Comparison of ENCODE assay signal across 10 mouse cellular contexts in the genomic region with DNA sequence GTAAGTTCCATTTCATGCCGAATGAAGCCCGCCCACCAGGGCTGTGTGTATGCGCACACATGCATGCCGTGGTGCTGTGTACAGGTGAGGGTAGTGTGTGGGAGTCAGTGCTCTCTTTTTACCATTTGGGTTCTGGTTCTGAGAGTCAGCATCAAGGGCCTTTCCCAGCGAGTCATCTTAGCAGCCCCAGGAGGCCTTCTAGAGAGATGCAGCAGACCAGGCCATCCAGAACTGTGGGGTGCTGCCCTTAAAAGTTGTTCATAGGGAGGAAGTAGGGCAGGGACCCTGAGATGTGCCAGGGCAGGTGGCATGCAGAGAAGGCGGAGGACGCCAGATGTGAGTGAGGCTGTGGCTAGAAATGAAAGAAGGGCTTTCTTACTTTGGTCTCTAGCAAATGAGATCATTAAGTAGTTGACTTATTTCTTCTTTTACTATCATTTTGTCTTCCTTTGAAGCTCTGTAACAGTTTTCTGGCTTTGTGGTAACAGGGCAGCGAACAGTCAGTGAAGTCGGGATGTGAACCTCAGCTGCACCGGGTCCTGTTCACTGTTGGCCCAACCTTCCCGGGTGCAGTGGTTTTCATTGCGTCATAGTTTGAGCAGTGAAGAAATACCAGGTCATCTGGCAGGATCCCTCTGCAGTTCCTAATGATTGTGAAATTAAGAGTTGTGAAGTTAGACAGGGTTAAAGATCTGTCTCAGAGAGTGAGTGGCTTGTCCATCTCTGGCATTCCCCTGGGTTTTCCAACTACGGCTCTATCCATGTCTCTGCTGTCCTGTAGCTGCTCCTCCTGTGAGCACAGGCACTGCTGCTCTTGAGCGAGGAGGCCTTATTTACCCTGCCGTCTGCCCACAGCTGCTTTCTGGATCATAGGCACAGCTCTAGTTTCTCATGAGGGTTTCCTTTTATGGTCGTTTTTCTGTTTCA. TPM values are rescaled to one million over a fixed set of nuclear protein-coding genes. Genes with fewer than 3 reads are reported as not detected.
DNase-seq lines count a peak whose midpoint lies in the region; ATAC-seq lines count a peak whose summit lies in the region.
"Had no signal": no experiment of that assay in that cellular context is flagged by ENCODE, and none has a peak within 500 bp of the region (broad histone marks: within the 10 kb centered on the region; RNA-seq: fewer than 3 reads in every experiment).

No protein-coding gene starts in this region.

- peaks cover 51% of the 10 kb centered on the region for H3K4me1 ChIP-seq in liver, embryonic 12.5 days

- 70% methylated on average over 16 of the region's 16 CpGs for WGBS in liver, embryonic 12.5 days (ENCODE audit: insufficient replicate concordance)

- H3K9ac ChIP-seq in liver, embryonic 12.5 days: no peak overlapping the region
- H3K9ac ChIP-seq: embryonic facial prominence, embryonic 12.5 days; neural tube, embryonic 13.5 days had no signal

- peak; percentile 60 for ATAC-seq in CD4-positive, CD25-positive, alpha-beta regulatory T cell, adult 4 months
- peak; percentile 70 for ATAC-seq in liver, embryonic 12.5 days

- peak; percentile 16 for DNase-seq in adrenal gland, postnatal 25 days
- DNase-seq in skeletal muscle tissue, adult 2 months (ENCODE audit: low read depth, low spot score): peak; percentile 29
- DNase-seq in c-Kit-positive CD71-positive TER-119-positive erythroid progenitor cells, embryonic 14.5 days (ENCODE audit: low spot score): no peak
- DNase-seq in ovary, postnatal 10 days (ENCODE audit: low spot score): no peak
- DNase-seq in urinary bladder, postnatal 4 days (ENCODE audit: low spot score in 2 of 2): no peak
- DNase-seq in Muller cell, postnatal 12 days (ENCODE audit: inconsistent ontology term): no peak

- H3K36me3 ChIP-seq in liver, embryonic 12.5 days: peaks cover 29% of the 10 kb centered on the region

- peak overlapping the region; percentile 12; the same call in 1 of the 2 replicates for H3K4me2 ChIP-seq in liver, embryonic 12.5 days
- H3K4me2 ChIP-seq: embryonic facial prominence, embryonic 12.5 days; neural tube, embryonic 13.5 days had no signal

- 0 out of 2 replicates have a peak overlapping the region, but pooled peaks have one; percentile 50 for H3K27ac ChIP-seq in liver, embryonic 12.5 days
- H3K27ac ChIP-seq: embryonic facial prominence, embryonic 12.5 days; neural tube, embryonic 13.5 days had no signal

- no peak overlapping the region for H3K4me3 ChIP-seq in liver, embryonic 12.5 days
- H3K4me3 ChIP-seq: embryonic facial prominence, embryonic 12.5 days; neural tube, embryonic 13.5 days had no signal

- no peaks in the 10 kb centered on the region for H3K9me3 ChIP-seq in liver, embryonic 12.5 days (replicated peaks)
- H3K9me3 ChIP-seq: embryonic facial prominence, embryonic 12.5 days; neural tube, embryonic 13.5 days had no signal

- no peaks in the 10 kb centered on the region for H3K27me3 ChIP-seq in liver, embryonic 12.5 days (replicated peaks)
- H3K27me3 ChIP-seq: embryonic facial prominence, embryonic 12.5 days; neural tube, embryonic 13.5 days had no signal

RNA-seq across cellular contexts. Expression of gene Edem1, which starts 7.6 kb away (rescaled TPM):
- 10 to 100 TPM; 37.2 to 45.8 TPM for polyA plus RNA-seq in CD4-positive, CD25-positive, alpha-beta regulatory T cell, adult 4 months (2017; shearing (Covaris generic))
- 60.2 and 64.4 TPM in 2 replicates for total RNA-seq in adrenal gland, postnatal 25 days (2021)
- 30.8 TPM in 2 replicates for polyA plus RNA-seq in liver, embryonic 12.5 days (2016; fragmentation: Nextera tagmentation; extraction: Ambion mirVana)

RNA-seq across cellular contexts. Expression of gene Arl8b, which starts 53.1 kb away (rescaled TPM):
- 10 to 100 TPM; 36.0 to 36.2 TPM for polyA plus RNA-seq in CD4-positive, CD25-positive, alpha-beta regulatory T cell, adult 4 months (2017; shearing (Covaris generic))
- total RNA-seq in adrenal gland, postnatal 25 days (2021): 103 and 117 TPM in 2 replicates
- polyA plus RNA-seq in liver, embryonic 12.5 days (2016; fragmentation: Nextera tagmentation; extraction: Ambion mirVana): 48.1 and 49.1 TPM in 2 replicates

Comparison
In these comparisons a context has a peak if more than half of its experiments do, and no peak if none do; other contexts are left out.
1. DNase-seq: peak in adrenal gland, postnatal 25 days (single experiment) and skeletal muscle tissue, adult 2 months (single experiment); none in c-Kit-positive CD71-positive TER-119-positive erythroid progenitor cells, embryonic 14.5 days (single experiment), ovary, postnatal 10 days (single experiment), urinary bladder, postnatal 4 days (0 of 2) and Muller cell, postnatal 12 days (single experiment).